Mouse (Mus musculus) cerebellum, postnatal 10 days (tissue): ENCODE measurements around the gene Piga.

ENCODE experiments used
- DNase-seq, 2 experiments: peaks; one replicate each; pipeline ENCODE4 v3.0.0; 2021; ENCODE audit warnings: mixed read lengths in 2 of 2

Gene Piga

GRCm38 (mm10) chrX:164436709-164437108, 17.1 kb downstream of the Piga start, which contains the start of gene Asb11:
Asb11 (plus strand) TSS chrX:164436994.
- no peak for DNase-seq

GRCm38 (mm10) chrX:164439462-164439861, 19.9 kb downstream of the Piga start:
- no peak for DNase-seq

GRCm38 (mm10) chrX:164440140-164440539, 20.6 kb downstream of the Piga start:
- no peak for DNase-seq

- DNase-seq: no peak
Measured at GRCm38 (mm10) chrX:164440703-164441102, 21.1 kb downstream of the Piga start.

- DNase-seq: no peak
Measured at GRCm38 (mm10) chrX:164441306-164441705, 21.7 kb downstream of the Piga start.

GRCm38 (mm10) chrX:164445601-164446000, 26.0 kb downstream of the Piga start:
- no peak for DNase-seq

- no peak for DNase-seq
Measured at GRCm38 (mm10) chrX:164446106-164446551, 26.5 kb downstream of the Piga start.

- no peak for DNase-seq
Measured at GRCm38 (mm10) chrX:164446835-164447681, 27.5 kb downstream of the Piga start.

GRCm38 (mm10) chrX:164447682-164448071, 28.1 kb downstream of the Piga start:
- DNase-seq: no peak

GRCm38 (mm10) chrX:164449201-164449600, 29.6 kb downstream of the Piga start:
- DNase-seq: peak; percentile 48 to 65

GRCm38 (mm10) chrX:164459205-164459878, 39.8 kb downstream of the Piga start:
- DNase-seq: no peak
